Mouse (Mus musculus): ENCODE data around the gene Zmynd15.

The Zmynd15 gene

DNA sequence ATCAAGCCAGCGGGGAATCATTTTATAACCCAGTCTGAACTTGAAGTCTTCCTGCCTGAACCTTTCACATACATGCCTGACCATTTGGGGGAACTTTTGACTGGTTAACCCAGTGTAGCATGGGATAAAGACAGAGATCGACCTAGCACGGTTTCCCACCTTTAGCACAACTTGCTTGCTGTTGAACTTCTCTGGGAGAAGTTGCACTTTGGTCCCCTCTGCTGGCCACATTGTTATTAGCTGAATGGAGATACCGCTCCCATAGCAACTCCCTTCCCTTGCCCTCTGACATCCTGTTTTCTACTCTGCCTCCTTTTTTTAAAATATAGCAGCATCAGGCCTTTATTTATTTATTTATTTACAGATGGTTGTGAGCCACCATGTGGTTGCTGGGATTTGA lies 47.2 kb downstream of the Zmynd15 start:
- peak in 1 of 2 experiments; percentile 69 for DNase-seq (ENCODE audit: low spot score in 2 of 2)

DNA sequence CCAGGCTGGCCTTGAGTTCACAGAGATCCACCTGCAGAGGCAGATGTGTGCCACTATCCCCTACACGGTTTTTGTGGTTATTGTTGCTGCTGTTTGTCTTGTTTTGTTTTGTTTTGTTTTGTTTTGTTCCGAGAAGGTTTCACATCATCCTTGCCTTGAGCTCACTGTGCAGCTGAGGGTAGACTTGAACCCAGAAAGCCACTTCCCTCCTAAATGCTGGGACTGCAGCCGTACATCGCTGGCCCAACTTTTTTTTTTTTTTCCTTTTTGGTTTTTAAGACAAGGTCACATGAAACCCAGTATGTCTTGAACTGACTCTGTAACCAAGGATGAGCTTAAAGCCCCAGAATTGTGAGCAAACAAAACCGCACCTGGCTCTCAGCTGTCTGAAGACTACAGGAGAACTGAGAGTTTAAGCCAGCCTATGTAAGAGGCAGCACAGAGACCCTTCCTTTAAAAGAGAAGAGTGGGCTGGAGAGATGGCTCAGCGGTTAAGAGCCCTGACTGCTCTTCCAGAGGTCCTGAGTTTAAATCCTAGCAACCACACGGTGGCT lies 47.8 kb downstream of the Zmynd15 start:
- DNase-seq (ENCODE audit: low spot score in 2 of 2): no peak

DNA sequence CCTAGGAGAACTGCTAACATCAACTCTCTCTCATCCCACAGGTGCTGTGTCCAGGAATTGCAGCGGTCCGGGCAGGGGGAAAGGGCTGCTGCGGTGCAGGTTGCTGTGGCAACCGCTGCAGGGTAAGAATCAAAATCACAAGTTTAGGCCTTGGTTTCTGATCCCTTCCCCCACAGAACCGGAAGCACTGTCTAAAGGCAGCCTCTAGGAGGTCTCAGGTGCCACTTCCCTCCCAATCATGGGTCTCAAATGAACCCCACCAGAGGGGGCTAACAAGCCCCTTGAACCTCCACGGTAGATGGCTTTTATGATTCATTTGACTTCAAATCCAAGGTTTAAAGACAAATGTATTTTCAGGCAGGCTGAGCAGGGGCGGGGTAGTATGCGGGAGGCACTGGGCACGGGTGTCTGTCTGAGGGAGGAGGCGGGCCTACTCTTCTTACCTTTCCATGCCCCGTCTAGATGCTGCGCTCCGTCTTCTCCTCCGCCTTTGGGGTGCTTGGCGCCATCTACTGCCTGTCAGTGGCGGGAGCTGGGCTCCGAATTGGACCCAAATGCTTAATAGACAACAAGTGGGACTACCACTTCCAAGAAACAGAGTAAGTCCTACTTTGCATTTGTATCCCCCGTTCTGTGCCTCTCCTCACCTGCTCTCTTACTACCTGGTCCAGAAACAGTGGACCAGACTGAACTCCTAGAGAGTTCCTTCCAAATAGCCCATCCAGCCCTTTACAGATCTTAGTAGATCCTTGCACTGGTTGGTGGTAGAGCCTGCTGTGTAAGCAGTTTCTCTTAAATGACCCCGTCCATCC lies 50.7 kb downstream of the Zmynd15 start:
- DNase-seq (ENCODE audit: low spot score in 2 of 2): peak in 1 of 2 experiments; percentile 66

DNA sequence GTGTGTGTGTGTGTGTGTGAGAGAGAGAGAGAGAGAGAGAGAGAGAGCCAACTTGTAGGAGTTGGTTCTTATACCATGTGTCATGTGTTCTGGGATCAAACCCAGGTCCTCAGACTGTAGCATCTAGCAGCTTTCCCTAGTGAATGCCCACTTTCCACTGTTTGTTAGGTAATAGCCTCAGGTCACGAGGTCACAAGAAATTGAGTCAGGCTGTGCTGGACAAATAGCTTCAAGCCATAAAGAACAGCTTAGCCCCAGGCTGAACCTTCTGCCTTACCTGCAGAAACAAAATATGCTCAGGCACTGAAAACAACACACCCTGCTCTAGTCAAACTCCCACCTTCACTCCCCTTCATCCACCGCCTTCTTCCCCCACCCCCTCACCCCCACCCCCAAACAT lies 52.0 kb downstream of the Zmynd15 start:
- no peak for DNase-seq (ENCODE audit: low spot score in 2 of 2)

DNA sequence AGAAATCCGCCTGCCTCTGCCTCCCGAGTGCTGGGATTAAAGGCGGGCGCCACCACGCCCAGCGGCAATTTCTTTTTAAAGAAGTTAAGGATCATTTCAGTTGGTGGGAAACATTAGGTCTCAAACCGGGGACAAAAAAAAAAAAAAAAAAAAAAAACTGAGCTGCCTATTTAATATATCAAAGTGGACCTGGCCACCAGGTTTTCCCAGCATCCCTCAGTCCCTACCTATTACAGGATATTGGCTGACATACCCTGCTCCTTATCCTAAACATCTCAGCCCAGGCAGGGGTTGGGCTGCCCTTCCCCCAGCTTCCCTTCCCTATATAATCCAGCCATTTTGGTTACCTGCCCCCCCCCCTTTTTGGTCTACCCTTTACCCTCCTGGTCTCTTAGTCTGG lies 52.6 kb downstream of the Zmynd15 start:
- no peak for DNase-seq (ENCODE audit: low spot score in 2 of 2)

DNA sequence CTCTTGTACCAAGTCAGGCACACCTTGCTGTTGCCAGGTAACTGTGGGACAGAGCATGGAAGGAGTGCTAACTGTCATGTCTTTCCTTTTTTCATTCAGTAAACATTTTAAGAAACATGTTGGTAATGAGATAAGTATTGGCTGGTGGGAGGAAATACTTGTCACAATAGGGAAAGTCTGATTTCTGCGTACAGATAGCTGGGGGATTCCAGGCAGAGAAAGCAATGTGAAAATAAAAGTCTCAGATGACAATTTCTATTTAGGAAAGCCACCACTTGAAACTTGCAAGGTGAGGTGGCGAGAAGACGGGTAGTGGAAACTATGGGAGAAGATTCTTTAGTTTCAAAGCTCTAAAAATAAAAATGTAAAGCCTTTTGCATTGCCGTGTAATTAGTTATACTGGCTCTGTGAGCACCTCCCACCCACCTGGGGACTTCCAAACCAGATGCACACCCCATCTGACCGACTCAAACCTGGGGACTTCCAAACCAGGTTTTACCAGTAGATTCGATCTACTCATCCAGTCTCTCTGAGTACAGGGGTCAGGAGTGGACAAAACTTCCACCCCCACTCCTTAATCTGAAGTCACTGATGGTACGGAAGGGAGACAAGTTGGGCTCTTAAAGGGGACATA lies 53.6 kb downstream of the Zmynd15 start:
- no peak for DNase-seq (ENCODE audit: low spot score in 2 of 2)

DNA sequence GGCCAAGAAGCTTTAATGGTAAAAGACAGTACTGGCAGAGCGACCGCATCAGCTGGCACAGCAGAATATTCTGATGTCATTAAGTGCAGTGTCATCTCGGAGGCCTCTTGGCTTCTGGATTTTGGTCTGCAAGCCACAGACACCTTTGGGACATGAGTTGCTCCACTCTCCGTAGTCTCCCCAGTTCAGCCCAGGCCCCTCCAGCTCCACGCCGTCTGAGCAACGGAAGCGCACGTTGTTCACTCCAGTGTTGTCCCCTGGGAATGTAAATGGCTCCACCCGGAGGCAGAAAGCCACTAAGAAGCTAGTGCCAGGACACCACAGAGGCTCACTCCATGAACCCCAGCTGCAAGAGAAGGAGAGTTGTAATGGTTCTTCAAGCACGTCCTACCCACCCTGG lies 54.3 kb downstream of the Zmynd15 start:
- no peak for DNase-seq (ENCODE audit: low spot score in 2 of 2)

DNA sequence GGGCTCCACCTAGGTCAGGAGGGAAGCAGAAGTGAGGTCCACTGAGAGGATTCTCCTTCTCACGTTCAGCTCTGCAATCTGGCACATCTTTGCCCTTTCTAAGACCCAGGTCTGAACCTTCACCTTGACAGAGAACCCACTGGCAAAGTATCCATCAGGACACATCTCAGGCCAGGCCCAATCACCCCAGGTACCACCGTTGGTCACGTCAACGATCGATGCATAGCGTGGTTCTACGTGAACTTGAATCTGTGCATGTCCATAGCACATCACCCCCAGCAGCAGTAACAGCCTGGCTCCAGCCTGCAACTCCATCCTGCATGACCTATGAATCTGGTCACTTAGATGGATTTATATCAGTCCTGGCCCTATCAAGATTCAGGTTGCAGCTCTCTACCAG lies 55.1 kb downstream of the Zmynd15 start, which contains the start of gene Vmo1:
Gene Vmo1, minus strand, starts transcription at position 329 of the 400 bp plus-strand sequence.
- DNase-seq (ENCODE audit: low spot score in 2 of 2): no peak

Data from right cerebral cortex, postnatal 10 days (tissue).